Mouse (Mus musculus) hematopoietic multipotent progenitor cell, adult 10-12 weeks (in vitro differentiated cells): ENCODE results near the gene Cox17. TPM values are rescaled to one million over a fixed set of nuclear protein-coding genes. Genes with fewer than 3 reads are reported as not detected.

Experiments used
- polyA plus RNA-seq: library from polyadenylated mRNA; stranded (reverse); fragments of >175 nt; gene quantifications from 2 replicates; pipeline ENCODE4 v1.2.3, GENCODE M21; 2012; ENCODE audit warnings: low replicate concordance

The Cox17 gene
- polyA plus RNA-seq = 107 and 143 TPM in 2 replicates

DNA sequence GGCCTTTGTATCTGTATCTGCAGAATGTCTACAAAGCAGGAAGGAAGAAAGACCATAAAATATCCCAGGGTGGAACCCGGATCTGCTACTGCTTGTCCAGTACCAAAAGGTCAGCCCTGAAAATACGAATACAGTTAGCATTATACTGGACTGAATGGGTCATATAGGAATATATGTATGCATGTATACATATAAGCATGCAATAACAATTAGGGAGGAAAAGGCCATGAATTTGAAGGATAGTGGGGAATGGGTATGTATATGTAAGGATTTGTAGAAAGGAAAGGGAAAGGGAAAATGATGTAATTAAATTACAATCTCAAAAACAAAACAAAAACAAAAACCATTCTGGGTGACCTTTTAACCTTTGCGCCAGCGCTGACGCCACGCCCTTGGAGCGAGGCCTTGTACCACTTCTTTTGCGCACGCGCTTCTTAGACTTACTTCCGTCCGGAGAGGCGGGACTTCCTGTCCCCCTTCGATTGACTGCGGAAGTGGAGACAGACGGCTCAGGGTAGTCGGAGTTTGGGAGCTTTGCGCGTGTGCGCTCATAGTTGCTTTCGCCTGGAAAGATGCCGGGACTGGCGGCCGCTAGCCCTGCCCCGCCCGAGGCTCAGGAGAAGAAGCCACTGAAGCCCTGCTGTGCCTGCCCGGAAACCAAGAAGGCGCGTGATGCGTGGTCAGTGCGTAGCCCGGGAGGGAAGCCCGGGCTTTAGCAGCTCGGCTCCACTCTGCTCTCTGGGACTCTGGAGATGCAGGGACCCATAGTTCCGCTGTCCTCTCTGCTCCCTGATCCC lies at the start of gene Cox17, which contains the start of gene Gm21987:
Gene Cox17, plus strand, starts transcription at position 463 of the 797 bp plus-strand sequence.
Gene Gm21987, plus strand, starts transcription at position 512 of the 797 bp plus-strand sequence.

DNA sequence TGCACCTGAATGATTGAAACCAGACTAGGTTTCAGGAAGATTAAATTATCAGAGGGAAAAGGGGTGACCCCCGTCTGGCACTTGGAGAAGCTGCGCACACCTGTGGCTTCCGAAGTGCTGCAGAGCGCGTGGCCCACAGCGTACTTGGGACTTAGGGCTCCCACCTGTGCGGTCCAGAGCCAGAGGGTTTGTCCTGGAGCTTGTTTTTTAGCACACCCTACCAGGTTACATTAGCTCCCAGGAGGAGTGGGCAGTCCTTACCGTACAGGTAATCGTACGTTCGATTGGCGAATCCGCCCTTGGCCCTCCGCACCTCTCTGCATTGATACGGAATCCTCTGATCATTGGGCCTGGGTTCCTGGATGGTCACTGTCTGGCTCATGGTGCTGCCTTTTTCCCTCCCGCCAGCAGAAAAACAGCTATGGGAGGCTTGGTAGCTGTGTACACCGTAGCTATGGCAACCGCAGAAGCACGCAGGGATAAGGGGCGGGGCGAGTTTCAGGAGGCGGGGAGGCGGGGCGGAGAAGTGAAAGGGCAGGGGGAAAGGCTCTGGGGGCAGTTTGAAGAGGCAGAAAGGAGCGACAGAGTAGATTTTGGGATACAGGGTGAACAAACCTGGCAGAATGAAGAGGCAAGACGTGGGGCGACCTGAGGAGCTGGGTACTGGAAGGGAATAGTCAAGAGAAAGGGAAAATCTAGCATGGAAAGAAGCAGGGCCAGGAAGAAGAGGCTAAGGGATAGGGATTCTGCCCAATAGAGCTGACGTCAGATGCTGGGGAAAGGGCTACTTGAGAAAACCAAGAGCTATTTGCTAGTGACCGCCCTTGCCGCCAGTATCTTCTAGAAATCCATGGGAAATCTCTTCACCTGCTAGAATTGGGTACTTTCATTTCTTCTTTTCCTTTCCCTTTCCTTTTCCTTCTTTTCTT lies 5.1 kb upstream of the Cox17 start, which contains the start of gene Maats1:
Gene Maats1, minus strand, starts transcription at position 748 of the 929 bp plus-strand sequence.

DNA sequence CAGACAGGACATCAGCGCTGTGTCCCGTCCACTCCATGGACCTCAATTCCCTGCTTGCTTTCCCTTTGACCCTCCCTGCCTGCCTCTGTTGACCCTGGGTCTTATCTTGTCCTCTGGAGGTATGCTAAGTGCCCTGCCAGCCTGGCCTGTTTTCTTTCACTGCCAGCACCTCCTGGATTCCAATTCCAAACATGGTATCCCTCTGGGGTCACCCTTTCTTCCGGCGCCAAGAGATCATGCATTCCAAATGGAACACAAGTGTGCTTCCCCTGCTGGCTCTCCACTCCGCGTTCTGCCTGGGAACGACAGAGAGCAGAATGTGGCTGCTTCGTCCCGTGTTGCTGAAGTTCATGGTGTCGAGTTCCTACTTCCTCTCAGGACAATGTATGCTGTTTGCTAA lies 15.1 kb downstream of the Cox17 start, which contains the start of gene Popdc2:
Gene Popdc2, plus strand, starts transcription at position 277 of the 400 bp plus-strand sequence.

Other genes starting within 250 kb of the Cox17 start
- not detected in 2 replicates for gene Nr1i2, start 52.2 kb upstream of the Cox17 start, polyA plus RNA-seq
- gene Maats1, start 4.8 kb upstream of the Cox17 start, polyA plus RNA-seq = not detected in 2 replicates
- gene Gm21987, start within 50 bp of the Cox17 start, polyA plus RNA-seq = 175 and 201 TPM in 2 replicates
- 1.4 and 1.8 TPM in 2 replicates for gene Popdc2, start 15.2 kb downstream of the Cox17 start, polyA plus RNA-seq
- gene Pla1a, start 86.2 kb downstream of the Cox17 start, polyA plus RNA-seq = 0.26 TPM in 1 of 2 replicates, not detected in the other
- gene Adprh, start 105.7 kb downstream of the Cox17 start, polyA plus RNA-seq = 130 and 341 TPM in 2 replicates
- gene Cd80, start 108.6 kb downstream of the Cox17 start, polyA plus RNA-seq = 1.2 and 1.7 TPM in 2 replicates
- gene Timmdc1, start 175.7 kb downstream of the Cox17 start, polyA plus RNA-seq = 19.7 and 40.6 TPM in 2 replicates
- 4.5 and 8.1 TPM in 2 replicates for gene Poglut1, start 203.3 kb downstream of the Cox17 start, polyA plus RNA-seq
- 19.0 and 22.5 TPM in 2 replicates for gene Tmem39a, start 211.7 kb downstream of the Cox17 start, polyA plus RNA-seq